Mouse (Mus musculus) cerebellum, adult 18-20 months (tissue): ENCODE measurements around the gene Rdh16.
"Not testable (repeated sequence)": the region's sequence is repeated elsewhere in the genome, so short reads cannot be mapped to it uniquely, and the experiment has no call there.

ENCODE experiments used
- DNase-seq, 2 experiments: peaks; one replicate each; pipeline ENCODE4 v3.0.0; 2021

The Rdh16 gene

GRCm38 (mm10) chr10:127800891-127801290 lies at the start of gene Rdh16:
Rdh16 (plus strand) TSS chr10:127801152.
- no peak for DNase-seq

GRCm38 (mm10) chr10:127751548-127751947 lies 49.4 kb upstream of the Rdh16 start, which contains the start of gene Gpr182:
Gpr182 (minus strand) TSS chr10:127751732.
- DNase-seq: no peak

- DNase-seq: no peak
These were observed 46.3 kb upstream of the Rdh16 start for GRCm38 (mm10) chr10:127754566-127755166.

- no peak for DNase-seq
These were observed 45.7 kb upstream of the Rdh16 start for GRCm38 (mm10) chr10:127755246-127755645.

GRCm38 (mm10) chr10:127755770-127756468 lies 45.0 kb upstream of the Rdh16 start:
- no peak for DNase-seq

- no peak for DNase-seq
These were observed 41.5 kb upstream of the Rdh16 start, which contains the start of the genes Rdh1 and Rdh16f1 for GRCm38 (mm10) chr10:127759181-127760110. Rdh1 (plus strand) TSS chr10:127759721. Rdh16f1 (plus strand) TSS chr10:127759787.

GRCm38 (mm10) chr10:127762926-127763325 lies 38.0 kb upstream of the Rdh16 start:
- not testable (repeated sequence) for DNase-seq

GRCm38 (mm10) chr10:127763914-127764680 lies 36.9 kb upstream of the Rdh16 start:
- DNase-seq: peak; percentile 30 to 35

GRCm38 (mm10) chr10:127766564-127766963 lies 34.4 kb upstream of the Rdh16 start:
- no peak for DNase-seq

GRCm38 (mm10) chr10:127776011-127776410 lies 24.9 kb upstream of the Rdh16 start, which contains the start of gene Rdh9:
Rdh9 (plus strand) TSS chr10:127776386.
- no peak for DNase-seq

- not testable (repeated sequence) for DNase-seq
These were observed 18.6 kb upstream of the Rdh16 start for GRCm38 (mm10) chr10:127782321-127782720.

- not testable (repeated sequence) for DNase-seq
These were observed 15.5 kb upstream of the Rdh16 start for GRCm38 (mm10) chr10:127785411-127785810.

- no peak for DNase-seq
These were observed 1.7 kb upstream of the Rdh16 start for GRCm38 (mm10) chr10:127799295-127799694.

GRCm38 (mm10) chr10:127801612-127802011 lies 660 bp downstream of the Rdh16 start:
- DNase-seq: no peak

GRCm38 (mm10) chr10:127802236-127802635 lies 1.3 kb downstream of the Rdh16 start:
- DNase-seq: no peak

- DNase-seq: no peak
These were observed 3.5 kb downstream of the Rdh16 start for GRCm38 (mm10) chr10:127804416-127804815.

- no peak for DNase-seq
These were observed 14.9 kb downstream of the Rdh16 start for GRCm38 (mm10) chr10:127815888-127816287.

- not testable (repeated sequence) for DNase-seq
These were observed 16.4 kb downstream of the Rdh16 start for GRCm38 (mm10) chr10:127817268-127817910.

GRCm38 (mm10) chr10:127821806-127822205 lies 20.9 kb downstream of the Rdh16 start:
- DNase-seq: not testable (repeated sequence)

- peak in 1 of 2 experiments; percentile 5 for DNase-seq
These were observed 24.4 kb downstream of the Rdh16 start for GRCm38 (mm10) chr10:127825386-127825785.

GRCm38 (mm10) chr10:127829121-127829520 lies 28.2 kb downstream of the Rdh16 start:
- peak; percentile 4 to 7 for DNase-seq

GRCm38 (mm10) chr10:127834186-127834585 lies 33.2 kb downstream of the Rdh16 start:
- not testable (repeated sequence) for DNase-seq
